Mouse (Mus musculus) liver, embryonic 18 days (tissue): ENCODE data around the gene Creb3l4. TPM values are rescaled to one million over a fixed set of nuclear protein-coding genes. Genes with fewer than 3 reads are reported as not detected.

ENCODE experiments used
- polyA plus RNA-seq: library from polyadenylated mRNA; depleted of rRNA; stranded (reverse); fragments of >200 nt; gene quantifications from 2 replicates; pipeline ENCODE4 v1.2.3, GENCODE M21; 2012; rRNA removed

The Creb3l4 gene
- polyA plus RNA-seq, result 0.24 TPM in 2 replicates

GRCm38 (mm10) chr3:90242984-90243775, at the start of gene Creb3l4:
TSS of gene Creb3l4 (minus strand) at chr3:90243512.

GRCm38 (mm10) chr3:90292345-90293275, 49.3 kb upstream of the Creb3l4 start, which contains the start of gene Gatad2b:
TSS of gene Gatad2b (plus strand) at chr3:90293178.

GRCm38 (mm10) chr3:90265034-90265931, 22.0 kb upstream of the Creb3l4 start, which contains the start of gene Dennd4b:
TSS of gene Dennd4b (plus strand) at chr3:90265185.

GRCm38 (mm10) chr3:90253653-90254418, 10.5 kb upstream of the Creb3l4 start, which contains the start of gene Crtc2:
TSS of gene Crtc2 (plus strand) at chr3:90254163.

GRCm38 (mm10) chr3:90247960-90248745, 4.8 kb upstream of the Creb3l4 start, which contains the start of gene Slc39a1:
TSS of gene Slc39a1 (plus strand) at chr3:90248172.

GRCm38 (mm10) chr3:90231507-90232333, 11.6 kb downstream of the Creb3l4 start, which contains the start of gene Jtb:
TSS of gene Jtb (plus strand) at chr3:90231597.

GRCm38 (mm10) chr3:90213377-90213866, 29.9 kb downstream of the Creb3l4 start, which contains the start of the genes Rps27 and Rab13:
TSS of gene Rps27 (minus strand) at chr3:90213651.
TSS of gene Rab13 (plus strand) at chr3:90213695.

Other genes with a start within 250 kb of the Creb3l4 start
- 81.8 and 82.9 TPM in 2 replicates for gene Hax1, start 244.7 kb downstream of the Creb3l4 start, polyA plus RNA-seq
- gene 4933434E20Rik, start 191.9 kb downstream of the Creb3l4 start, polyA plus RNA-seq, result 27.9 and 28.0 TPM in 2 replicates
- 42.5 and 47.3 TPM in 2 replicates for gene Ubap2l, start 190.9 kb downstream of the Creb3l4 start, polyA plus RNA-seq
- gene Tpm3, start 170.9 kb downstream of the Creb3l4 start, polyA plus RNA-seq, result 79.1 and 85.0 TPM in 2 replicates
- gene Nup210l, start 139.4 kb downstream of the Creb3l4 start, polyA plus RNA-seq, result 0.35 and 0.36 TPM in 2 replicates
- 1,483 and 1,543 TPM in 2 replicates for gene Rps27, start 29.9 kb downstream of the Creb3l4 start, polyA plus RNA-seq
- 4.3 and 5.0 TPM in 2 replicates for gene Rab13, start 29.8 kb downstream of the Creb3l4 start, polyA plus RNA-seq
- 28.2 and 29.7 TPM in 2 replicates for gene Jtb, start 11.9 kb downstream of the Creb3l4 start, polyA plus RNA-seq
- gene Slc39a1, start 4.7 kb upstream of the Creb3l4 start, polyA plus RNA-seq, result 18.0 and 18.6 TPM in 2 replicates
- gene Crtc2, start 10.7 kb upstream of the Creb3l4 start, polyA plus RNA-seq, result 7.5 and 9.5 TPM in 2 replicates
- 4.3 and 5.1 TPM in 2 replicates for gene Dennd4b, start 21.7 kb upstream of the Creb3l4 start, polyA plus RNA-seq
- gene Gatad2b, start 49.7 kb upstream of the Creb3l4 start, polyA plus RNA-seq, result 3.9 and 5.1 TPM in 2 replicates
- gene Slc27a3, start 146.4 kb upstream of the Creb3l4 start, polyA plus RNA-seq, result 2.1 and 2.4 TPM in 2 replicates
- 9.3 and 11.7 TPM in 2 replicates for gene Ints3, start 190.1 kb upstream of the Creb3l4 start, polyA plus RNA-seq
- 13.2 and 15.2 TPM in 2 replicates for gene Npr1, start 222.4 kb upstream of the Creb3l4 start, polyA plus RNA-seq
- gene Ilf2, start 232.6 kb upstream of the Creb3l4 start, polyA plus RNA-seq, result 24.2 and 24.3 TPM in 2 replicates
- 10.8 and 11.4 TPM in 2 replicates for gene Snapin, start 247.5 kb upstream of the Creb3l4 start, polyA plus RNA-seq